Mouse (Mus musculus) ES-Bruce4 (cell line): Measurements from ENCODE around the gene Med25.

ENCODE experiments used
- CTCF ChIP-seq: IDR thresholded peaks from one replicate; pipeline ENCODE4 v1.8.1; 2011; ENCODE audit warnings: low read depth, low read length
- EP300 ChIP-seq: IDR thresholded peaks from 2 replicates; pipeline ENCODE4 v1.6.1; 2011; ENCODE audit warnings: low read depth, low read length; ENCODE audit not compliant: insufficient read depth

DNA sequence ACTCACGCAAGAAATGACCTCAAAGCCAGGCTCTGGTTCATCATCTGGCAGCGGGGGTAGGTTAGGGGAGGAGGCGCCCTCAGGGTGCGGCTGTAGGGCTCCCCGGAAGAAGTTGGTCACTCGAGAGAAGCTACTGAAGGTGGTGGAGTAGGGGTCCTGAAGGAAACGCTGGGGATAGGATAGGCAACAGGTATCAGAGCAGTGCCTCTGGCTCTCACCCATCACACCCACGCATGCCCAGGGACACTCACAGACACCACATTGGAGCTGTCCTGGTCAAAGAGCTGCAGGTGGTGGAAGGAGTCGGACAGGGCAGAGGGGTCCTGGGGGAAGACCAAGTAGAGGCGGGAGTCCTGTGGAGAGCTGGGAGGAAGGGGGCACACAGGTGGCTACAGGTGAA lies 47.5 kb downstream of the Med25 start:
- no peak for TF ChIP-seq EP300
- TF ChIP-seq CTCF: no peak
